Mouse (Mus musculus) thymus, postnatal 14 days (tissue): ENCODE data around the gene Stra8.

Source experiments
- DNase-seq: peaks from one replicate; pipeline ENCODE4 v3.0.0; 2021

Stra8 gene

DNA sequence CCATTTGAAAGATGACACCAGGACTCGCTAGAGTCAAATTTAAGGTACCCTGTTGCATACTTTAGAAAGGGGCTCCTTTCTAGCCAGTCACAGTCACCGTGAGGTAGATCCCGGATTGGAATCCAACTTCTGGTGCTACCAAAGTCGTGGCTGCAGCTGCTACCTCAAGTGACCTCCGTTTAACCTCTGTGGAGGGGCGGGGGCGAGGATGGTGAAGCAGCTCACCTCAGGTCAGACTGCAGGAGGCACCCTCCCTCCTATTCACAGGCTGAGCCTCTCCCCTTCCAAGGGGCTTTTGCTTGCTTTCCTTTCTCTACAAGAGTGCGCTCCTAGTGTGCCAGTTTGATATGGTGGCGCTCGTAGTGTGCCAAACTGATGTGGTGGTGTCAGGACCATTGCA lies at the start of gene Stra8:
Gene Stra8 (plus strand): TSS at position 208 of the 400 bp plus-strand sequence.
- DNase-seq: no peak

DNA sequence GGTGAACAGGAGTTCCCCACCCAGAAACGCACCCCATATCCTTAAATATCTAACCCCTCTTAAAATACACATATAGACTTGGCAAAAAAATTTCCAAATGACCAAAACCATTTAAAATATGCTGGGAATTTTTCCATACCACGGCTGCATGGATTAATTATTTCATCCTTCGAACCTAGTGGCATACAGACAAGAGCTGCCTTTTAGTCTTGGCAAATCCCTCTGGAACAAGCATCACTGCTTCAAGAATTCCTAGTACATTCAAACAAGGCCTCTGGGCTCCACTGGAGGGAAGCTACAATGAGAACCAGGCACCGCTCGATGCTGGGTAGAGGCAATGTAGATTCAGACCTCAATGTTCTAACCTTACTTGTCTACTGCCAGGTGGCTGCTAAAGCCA lies 49.2 kb upstream of the Stra8 start:
- DNase-seq: no peak

DNA sequence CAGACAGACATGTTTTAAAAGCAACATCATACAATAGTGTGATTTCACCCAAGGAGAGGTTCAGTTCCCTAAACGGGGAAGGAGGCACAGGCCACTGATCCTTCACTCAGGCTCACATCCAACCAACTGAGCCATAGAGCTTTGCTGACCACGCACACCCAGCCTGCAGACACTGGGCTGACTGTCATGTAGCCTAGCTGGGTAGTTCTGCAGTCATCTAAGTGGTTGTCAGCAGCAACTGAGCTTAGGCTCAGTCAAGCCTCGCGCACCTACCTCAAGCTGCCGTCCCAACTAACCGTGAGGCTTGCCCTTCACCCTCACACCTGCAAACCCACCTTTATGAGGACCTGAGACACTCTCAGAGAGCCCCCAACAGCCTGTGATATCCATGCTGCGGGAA lies 48.0 kb upstream of the Stra8 start:
- no peak for DNase-seq

DNA sequence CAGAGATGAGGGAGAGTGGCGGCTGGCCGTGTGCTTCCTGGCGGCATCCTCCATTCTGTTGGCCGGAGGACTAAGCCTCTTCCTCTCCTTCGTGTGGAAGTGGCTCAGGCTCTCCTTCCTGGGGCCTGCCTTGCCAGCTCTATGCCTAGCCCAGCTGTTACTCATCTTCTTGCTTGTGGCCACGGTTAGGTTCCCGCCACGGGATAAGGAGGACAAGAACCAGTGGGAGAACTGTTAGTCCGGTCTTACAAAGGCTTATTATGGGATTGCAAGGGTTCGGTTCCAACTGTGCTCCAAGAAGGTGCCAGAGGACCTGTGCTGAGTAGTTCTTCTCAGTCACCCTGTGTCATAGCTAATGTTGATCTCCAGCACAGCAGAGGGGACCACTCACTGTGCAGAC lies 47.1 kb upstream of the Stra8 start:
- DNase-seq: no peak

DNA sequence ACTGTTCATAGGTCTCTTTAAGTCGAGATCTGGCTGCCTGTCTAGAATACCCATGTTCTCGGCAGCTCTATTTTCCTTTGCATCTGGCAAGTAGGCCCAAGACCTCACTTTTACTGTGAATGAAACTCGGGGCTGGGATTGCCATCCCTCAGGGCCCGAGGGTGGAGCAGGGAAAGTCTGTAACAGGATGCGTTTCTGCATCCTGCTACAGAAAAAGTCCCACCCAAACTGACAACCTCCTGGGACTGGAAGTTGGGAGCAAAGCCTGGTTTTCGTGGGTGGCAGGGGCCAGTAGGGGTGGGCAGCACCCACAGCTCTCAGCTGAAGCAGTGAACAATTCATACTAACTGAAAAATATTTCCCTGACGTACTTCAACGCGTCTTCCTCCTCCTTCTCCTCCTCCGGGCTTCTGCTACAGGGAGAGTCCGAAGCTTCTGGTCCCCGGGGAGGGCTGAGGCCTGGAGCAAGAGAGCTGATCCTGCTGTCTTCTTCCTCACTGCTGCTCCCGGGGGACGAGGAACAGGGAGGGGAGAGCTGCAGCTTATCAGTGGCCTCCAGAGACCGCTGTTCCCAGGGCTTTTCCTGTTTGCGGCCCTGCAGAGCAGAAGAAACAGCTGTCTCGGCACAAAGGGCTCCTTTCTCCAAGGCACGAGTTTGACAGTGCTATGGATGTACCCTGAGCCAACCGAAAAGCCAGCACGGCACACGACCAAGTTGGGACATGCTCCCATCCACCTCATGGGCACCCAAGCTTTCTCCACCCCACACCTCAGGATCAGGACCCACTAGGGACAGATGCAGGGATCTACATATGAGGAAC lies 45.7 kb upstream of the Stra8 start:
- DNase-seq: no peak

DNA sequence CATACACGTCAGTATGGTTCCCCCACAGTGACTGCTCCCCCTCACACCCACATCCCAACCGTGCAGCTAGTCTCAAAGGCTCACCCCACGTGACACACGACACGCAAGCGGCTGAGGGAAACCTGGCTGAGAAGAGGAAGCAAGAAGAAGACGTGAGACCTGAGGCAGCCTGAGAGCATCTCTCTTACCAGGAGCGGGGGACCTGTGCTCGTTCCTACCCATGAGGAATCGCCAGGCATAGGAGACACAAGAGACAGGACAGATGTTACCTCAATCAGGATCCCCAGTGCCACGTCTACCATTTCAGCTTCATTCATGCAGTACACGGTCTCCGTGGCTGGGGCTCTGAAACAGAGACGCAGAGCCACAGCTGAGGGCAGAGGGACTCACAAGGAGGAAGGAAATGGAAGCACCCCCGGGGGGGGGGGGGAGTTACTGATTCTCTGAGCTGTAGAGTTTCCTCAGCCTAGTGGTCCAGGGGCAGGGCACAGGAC lies 44.6 kb upstream of the Stra8 start:
- DNase-seq: peak; percentile 88

DNA sequence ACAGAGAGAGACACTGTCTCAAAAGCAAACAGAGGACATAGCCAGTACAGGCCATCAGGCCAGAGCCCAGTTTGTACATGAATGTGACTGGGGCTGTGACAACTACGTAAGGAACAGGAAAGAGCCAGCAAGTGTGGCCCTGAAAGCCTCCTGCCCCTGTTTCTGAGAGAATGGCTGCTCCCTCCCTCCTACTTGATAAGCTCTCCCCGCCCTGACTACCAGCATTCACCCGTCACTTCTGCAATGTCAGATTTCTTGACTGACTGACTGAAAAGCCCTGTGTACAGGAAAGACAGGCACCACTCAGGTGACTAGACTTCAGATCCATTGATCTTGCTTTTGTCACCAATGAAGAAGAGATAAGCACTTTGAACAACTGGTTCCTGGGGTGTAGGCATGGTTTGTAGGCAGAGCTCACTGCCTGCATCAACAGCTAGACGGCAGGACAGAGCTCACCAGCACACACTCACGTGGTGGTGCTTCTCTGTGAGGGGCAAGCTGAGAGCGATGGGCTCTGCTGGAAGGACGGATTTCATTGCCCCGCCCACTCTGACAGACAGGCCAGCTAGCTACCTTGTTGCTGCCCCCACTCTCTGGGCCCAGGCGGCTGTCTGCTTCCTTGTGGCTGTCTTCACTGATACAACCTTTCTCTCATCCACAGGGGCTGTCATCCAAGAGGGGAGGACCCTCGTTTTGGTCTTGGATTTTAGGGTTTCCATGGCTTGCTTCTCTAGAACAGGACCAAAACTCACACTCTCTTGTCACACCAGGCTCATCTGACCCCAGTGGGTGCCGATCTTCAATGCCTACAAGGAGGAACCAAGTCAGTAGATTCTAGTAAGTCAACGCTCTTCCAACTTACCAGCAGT lies 43.8 kb upstream of the Stra8 start:
- peak; percentile 52 for DNase-seq

DNA sequence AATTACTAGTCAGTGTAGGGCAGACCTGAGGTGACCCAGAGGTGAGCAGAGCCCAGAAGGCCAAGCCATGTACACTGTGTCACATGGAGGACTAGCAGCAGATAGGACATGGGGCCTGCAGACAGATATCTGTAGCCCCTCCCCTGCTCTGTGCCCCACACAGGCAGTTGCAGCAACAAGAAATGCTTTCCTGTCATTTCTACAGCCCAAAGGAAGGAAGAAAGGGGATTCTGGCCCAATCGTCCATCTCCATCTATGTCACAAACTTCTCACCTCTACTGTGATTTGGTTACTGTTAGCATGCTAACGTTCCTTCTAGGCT lies 43.2 kb upstream of the Stra8 start:
- no peak for DNase-seq

DNA sequence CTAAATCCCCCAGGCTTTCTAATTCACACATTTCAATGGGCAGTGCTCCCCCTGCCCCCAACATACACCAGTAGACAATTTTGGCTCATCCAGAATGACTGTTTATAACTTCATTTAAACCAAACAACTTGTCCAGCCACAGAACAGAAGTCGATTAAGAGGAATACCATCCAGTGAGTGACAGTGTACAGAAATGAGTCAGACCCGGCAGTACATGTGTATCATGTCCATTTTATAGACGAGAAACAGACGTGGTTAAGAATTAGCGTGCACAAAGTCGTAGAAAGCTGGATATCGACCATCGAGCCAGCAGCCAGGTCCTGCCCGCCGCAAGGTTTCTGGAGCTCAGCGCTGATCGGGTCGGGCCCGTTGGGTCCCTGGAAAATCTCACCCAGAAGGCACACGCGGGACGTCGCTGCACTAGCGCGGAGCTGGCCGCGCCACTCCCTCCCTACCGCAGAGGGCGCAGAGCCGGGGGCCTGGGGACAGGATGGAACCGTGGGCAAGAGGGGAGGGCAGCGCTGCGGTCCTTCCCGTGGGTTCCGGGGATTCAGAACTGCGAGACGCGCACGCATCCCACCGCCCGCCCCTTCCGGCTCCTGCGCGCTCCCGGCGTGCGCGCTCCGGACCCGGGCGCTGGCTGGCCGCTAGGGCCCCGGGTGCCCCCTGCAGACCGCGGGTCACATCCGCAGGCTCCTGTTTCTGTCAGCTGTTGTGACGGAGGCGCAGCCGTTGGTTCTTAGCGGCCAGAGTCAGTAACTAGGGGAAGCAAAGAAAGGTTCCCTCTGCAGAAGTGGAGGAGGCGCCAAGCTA lies 42.2 kb upstream of the Stra8 start, which contains the start of gene Cyren:
Gene Cyren (minus strand): TSS at position 552 of the 813 bp plus-strand sequence.
- peak; percentile 96 for DNase-seq

DNA sequence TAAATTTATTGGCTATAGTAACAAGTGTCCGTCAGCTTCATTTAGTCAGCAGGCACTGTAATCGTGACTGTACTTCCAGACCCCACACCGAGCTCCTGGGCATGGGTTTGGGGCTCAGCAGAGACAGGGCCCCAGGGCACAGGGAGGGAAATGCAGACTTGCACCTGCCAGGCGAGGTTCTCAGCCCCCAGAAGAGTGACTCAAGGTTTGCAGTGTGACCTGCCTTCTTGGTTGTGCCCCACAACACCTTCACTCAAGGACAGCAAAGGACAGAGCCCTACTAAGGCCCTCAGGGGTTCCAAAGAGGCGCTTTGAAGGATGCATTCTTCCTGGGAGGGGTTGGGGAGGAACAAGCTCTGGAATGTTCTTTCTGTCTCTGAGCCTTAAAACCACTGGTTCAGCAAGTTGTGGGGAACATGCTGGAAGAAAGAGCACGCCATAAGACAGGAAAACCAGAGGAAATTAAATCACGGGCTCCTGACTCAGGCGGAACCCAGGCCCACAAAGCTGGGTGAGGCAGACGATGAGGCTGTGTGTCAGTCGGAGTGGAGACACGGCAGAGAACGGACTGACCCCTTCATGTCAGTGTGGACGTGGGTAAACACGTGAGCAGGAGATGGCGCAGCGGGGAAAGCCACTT lies 40.7 kb upstream of the Stra8 start:
- DNase-seq: peak; percentile 33

DNA sequence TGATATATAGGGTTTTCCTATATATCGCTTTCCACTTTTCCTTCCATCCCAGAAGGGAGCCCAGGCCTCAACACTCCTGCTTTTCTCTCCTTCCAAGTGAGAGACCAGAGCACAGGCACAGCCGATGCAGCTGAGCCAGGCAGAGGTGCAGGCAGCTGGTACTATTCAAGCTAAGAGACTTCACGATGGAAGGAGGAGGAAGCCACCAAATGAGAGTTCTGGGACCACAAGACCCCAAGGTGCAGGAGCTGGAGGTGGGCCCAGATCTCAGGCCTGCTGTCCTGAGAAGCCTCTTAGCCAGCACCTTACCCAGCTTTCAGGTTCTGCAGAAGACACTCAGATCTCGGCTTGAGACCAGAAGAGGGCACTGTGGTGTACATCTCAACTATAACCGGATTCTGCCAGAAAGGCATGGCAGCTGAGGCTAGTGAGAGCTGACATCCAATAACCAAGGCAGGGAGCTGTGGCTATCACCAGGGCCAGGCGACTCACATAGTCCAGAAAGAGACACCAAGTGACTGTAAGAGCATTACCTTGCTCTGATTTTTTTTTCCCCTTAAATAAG lies 40.0 kb upstream of the Stra8 start:
- DNase-seq: peak; percentile 70

DNA sequence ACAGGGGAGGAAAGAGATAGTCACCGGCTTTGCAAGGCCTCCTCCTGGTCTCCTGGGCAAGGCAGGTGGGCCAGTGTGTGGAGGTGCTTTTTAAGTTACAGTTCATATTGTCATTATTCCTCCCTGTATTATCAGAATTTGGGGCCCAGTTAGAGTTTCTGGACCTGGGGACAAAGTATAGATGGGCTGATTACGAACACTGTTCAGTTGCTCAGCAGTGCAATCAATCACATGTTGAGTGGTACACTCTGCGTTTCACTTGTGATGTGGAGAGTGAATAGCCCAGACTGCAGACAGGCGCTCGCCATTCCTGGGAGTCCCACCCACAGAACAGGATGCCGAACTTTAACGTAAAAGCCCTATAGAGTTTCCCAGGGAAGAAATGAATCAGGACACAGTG lies 35.2 kb upstream of the Stra8 start:
- no peak for DNase-seq

DNA sequence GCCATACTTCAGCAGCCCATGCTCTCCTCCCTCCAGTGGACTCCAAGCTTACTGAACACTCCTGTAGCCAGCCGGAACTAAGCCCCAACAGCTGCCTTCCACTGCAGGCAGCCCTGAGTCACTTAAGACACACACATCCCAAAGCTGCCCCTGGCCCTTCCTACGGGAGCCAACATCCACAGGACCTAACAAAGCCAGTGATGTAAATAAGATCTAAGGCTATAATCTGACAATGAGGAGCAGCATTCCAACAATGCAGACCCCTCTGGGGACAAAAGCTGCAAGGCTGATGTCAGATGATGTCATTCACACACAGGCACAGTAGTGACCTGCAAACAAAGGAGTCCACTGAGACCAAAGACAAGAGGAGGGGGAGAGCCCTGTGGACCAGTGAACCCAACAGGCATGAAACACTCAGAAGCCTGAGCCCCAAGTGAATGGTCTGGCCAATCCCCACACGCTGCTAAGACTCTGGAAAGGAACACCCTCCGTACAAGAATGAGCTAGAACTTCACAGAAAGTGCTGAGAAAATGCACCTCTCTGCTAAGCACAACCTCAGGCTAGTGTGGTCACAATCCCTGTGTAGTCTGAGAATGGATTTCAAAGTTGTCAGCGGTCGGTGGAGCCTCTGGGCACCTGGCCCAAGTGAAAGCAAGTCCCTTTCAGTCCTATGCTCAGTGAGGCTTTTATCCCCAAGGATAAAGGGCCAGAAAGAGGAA lies 32.7 kb upstream of the Stra8 start:
- DNase-seq: no peak

DNA sequence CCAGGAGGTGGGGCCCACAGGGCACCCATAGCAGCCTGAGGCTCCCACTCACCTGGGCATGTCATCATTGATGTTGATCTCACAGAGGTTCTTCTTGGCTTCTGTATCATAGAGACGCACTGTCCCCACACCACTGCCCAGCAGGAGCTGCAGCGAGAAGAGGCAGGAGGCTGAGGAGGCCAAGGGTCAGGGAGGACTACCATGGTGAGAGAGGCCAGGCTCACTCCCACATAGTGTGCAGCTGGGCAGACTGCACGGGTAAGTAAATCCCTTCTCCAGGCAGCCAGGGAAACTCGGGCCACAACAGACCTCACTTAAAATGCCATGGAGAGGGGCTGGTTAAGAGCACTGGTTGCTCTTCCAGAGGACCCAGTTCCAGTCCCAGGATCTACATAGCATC lies 30.8 kb upstream of the Stra8 start:
- no peak for DNase-seq

DNA sequence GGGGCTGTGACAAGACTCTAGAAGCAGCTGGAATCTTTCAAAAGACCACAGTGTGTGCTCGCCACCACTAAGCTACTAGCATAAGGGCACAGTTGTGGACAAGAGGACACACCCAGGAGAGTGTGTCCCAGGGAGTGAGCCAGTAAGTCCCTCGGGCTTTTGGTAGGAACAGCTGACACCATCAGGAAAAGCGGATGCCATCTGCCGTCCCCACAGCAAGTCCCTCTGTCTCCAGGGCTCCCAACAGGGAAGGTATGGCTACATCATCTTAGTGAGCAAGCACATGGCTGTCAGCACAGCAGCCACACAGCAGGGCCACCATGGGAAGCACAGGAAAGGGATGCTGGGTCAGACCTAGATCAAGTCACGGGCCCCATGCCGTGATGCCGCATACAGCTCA lies 24.4 kb upstream of the Stra8 start:
- no peak for DNase-seq

DNA sequence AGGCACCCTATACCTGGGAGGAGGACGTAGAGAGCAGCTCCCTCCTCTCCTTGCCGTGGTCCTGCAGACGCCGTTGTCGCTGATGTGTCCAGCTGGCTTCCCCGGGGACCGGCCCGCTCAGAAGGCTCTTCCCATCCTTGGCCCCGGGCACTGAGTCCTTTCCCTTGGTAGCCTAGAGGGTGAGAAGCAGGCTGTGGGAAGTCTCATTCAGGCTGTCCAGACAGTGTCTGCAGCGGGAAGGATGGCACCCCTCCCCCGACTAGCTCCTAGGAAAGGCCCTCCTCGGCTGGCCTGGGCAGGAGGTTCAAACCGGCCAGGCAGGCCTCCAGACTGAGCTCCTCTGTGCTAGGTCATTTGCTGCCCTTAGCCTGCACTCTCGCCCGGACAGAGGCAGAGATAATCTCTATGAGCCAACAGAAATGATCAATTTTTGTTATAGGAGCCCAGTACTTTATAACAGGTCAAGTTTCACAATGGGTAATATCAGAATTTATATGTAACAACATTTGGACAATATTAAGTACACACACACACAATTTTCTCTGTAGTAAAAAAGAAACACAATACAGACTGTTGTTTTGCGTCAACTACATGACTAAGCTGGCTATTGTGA lies 23.7 kb upstream of the Stra8 start:
- no peak for DNase-seq

DNA sequence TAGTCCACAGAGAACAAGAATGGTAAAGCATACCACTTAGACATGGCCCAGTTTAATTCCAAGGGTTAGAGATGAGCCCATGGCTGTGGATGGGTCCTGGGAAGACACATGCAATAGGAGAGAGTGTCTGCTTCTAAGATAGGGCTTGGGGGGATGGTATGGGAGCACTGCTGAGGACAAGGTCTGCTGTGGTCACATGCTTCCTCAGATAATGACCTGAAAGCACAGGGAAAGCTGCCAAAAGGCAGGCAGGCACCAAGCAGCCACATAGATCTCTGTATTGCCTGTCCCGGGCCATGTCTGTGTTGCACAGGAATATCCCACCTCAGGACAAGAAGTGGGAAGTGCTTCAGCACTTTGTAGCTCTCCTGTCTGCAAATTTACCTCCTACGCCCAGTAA lies 20.8 kb upstream of the Stra8 start:
- DNase-seq: no peak

DNA sequence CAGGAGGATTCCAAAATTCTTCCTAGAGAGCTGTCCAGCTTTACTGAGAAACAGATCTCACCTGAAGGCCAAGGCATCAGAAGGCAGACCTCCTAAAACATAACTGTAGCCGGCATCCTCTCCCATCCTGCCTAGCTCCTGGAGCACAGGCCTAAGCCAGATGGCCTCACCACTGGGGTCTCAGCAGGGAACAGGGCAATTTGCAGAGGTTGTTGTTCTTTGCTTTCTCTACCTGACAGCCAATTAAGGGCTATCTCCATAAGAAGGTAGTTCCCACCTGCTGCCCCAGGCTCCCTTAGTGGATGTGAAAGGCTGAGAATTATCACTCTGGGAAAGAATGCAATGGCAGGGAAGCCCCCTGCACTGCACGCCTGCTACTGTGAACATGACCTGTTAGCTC lies 19.0 kb upstream of the Stra8 start:
- DNase-seq: no peak

DNA sequence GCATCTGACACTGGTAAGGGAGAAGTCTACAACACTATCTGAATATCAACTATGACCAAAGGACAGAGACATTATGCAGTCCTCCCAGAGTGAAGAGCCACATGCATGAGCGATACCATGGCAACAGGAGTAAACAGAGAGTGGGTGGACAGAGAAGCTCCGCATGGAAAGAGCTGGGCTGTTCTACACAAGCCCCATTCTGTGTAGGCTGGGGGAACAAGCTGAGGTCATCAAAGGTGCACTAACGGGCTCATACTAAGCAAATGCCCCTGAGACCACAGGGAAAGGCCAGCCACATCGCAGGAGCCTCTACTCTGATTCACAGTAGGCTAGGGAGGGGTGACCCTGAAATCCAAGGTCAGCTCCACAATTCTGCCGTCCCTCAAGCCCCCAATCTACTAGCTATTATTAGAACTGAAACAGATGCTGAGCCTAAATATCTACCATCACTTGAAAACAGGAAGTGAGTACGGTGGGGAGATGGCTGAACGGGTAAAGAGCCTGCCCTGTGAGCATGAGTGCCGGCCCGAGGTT lies 18.0 kb upstream of the Stra8 start:
- DNase-seq: no peak

DNA sequence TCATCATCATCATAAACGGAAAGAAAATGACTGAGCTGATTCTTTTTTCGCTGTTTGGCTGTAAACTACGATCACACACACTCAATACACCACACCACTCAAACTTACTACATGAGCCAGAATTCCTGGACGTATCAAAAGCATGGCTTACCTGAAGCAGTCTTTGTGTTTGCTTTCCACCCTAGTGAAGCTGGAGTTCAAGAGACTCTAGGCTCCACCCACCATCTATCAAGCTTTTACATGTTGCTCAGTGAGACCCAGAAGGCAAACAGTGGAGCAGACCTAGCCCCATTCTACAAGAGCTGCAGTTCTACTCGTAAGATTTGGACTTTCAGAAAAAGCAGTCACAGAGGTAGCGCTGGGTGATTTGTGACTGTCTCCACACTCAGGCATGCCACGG lies 17.4 kb upstream of the Stra8 start:
- no peak for DNase-seq

DNA sequence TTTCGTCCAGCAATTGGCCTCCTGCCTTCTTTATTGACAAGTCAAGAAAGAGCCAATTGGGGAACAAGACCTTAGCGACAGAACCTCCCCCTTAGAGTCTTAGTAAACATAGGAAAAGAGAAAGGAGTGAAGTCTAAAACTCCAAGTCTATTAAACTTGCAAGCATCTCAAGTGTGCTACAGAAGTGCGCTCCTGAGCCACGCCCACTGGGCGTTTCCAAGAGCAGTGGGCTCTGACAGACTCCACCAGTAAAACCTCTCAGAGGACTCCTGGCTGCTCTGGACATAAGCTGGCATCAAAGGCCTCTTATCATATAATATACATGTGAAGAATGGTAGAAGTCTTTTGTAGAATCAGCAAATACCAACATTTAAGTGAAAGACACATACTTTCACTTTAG lies 16.5 kb upstream of the Stra8 start:
- DNase-seq: no peak
